Mouse (Mus musculus) liver, adult 2 months (tissue): ENCODE results near the gene Rmnd5a.

Experiments
- CTCF ChIP-seq: fragments of 200-500 bp; IDR thresholded peaks from 2 replicates; pipeline ENCODE4 v1.5.1; 2011; ENCODE audit warnings: low read depth, low read length, control low read depth
- POLR2A ChIP-seq: fragments of 200-500 bp; IDR thresholded peaks from 2 replicates; pipeline ENCODE4 v1.6.1; 2011; ENCODE audit warnings: low read length, control low read depth; ENCODE audit not compliant: insufficient read depth; ENCODE audit errors: extremely low read depth

- no peak for TF ChIP-seq CTCF
- no peak for TF ChIP-seq POLR2A
Measured at GRCm38 (mm10) chr6:71444756-71445155, 4.3 kb upstream of the Rmnd5a start.
